Mouse (Mus musculus): ENCODE results near the gene Maml3.

- TF ChIP-seq CTCF (conservative IDR thresholded peaks at IDR 0.05 in 1 of 2, IDR thresholded peaks at IDR 0.05 in 1 of 2; ENCODE audit: low read depth in 2 of 2, low read length in 2 of 2) (no peak), MAX (IDR thresholded peaks at IDR 0.05; ENCODE audit: low read length) (peak; percentile 93), POLR2A (IDR thresholded peaks at IDR 0.05; ENCODE audit: low read depth, low read length) (peak; percentile 30; the same call in 1 of the 2 replicates), ZKSCAN1 (IDR thresholded peaks at IDR 0.05; ENCODE audit: borderline replicate concordance, low read depth, low read length) (no peak), BHLHE40 (IDR thresholded peaks at IDR 0.05; ENCODE audit: low read depth, low read length) (peak; percentile 65; the same call in 1 of the 2 replicates), SMC3 (IDR thresholded peaks at IDR 0.05; ENCODE audit: low read depth, low read length) (peak; percentile 7; the same call in 1 of the 2 replicates), EP300 (IDR thresholded peaks at IDR 0.05; ENCODE audit: low read length) (peak; percentile 66), ZNF384 (IDR thresholded peaks at IDR 0.05; ENCODE audit: low read depth, low read length) (no peak), RAD21 (IDR thresholded peaks at IDR 0.05; ENCODE audit: low read depth, low read length) (no peak)
Measured at GRCm38 (mm10) chr3:51645484-51645883, 459.4 kb downstream of the Maml3 start.

Data from CH12.LX (cell line).